9 mouse cellular contexts compared by ENCODE assay signal in the genomic region with DNA sequence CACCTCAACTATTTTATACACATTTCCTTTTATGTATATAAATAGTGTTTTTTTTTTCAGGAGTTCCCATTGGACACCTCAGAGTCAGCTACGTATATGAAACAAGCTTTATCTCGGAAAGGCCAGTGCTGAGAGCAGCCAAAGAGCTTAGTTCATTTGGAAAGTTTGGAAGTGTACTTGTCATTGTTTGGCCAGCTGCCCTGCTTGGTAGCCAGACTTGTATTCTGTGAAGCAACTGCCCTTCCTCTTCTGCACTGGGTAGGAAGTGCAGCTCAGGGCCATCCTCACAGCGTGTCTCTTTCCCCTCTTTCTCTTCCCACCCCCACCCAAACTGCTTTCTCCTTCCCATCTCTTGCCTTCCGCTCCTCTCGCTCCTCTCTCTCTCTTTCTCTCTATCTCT. TPM values are rescaled to one million over a fixed set of nuclear protein-coding genes. Genes with fewer than 3 reads are reported as not detected.
DNase-seq lines count a peak whose midpoint lies in the region; ATAC-seq and TF ChIP-seq lines count a peak whose summit lies in the region.
"Had no signal": no experiment of that assay in that cellular context is flagged by ENCODE, and none has a peak within 500 bp of the region (broad histone marks: within the 10 kb centered on the region; RNA-seq: fewer than 3 reads in every experiment).

No protein-coding gene starts in this region.

- H3K27me3 ChIP-seq in kidney, embryonic 16.5 days (ENCODE audit: insufficient read depth, low read length): no peaks in the 10 kb centered on the region
- no peaks in the 10 kb centered on the region for H3K27me3 ChIP-seq in myocyte (ENCODE audit: control insufficient read depth, insufficient read depth, insufficient read length)
- H3K27me3 ChIP-seq in forebrain, embryonic 13.5 days: no peaks in the 10 kb centered on the region
- H3K27me3 ChIP-seq: limb, embryonic 15.5 days had no signal

- no peak for TF ChIP-seq POLR2A in myocyte (IDR thresholded peaks at IDR 0.05; ENCODE audit: insufficient read length, low read depth)

- H3K4me3 ChIP-seq in kidney, embryonic 16.5 days (ENCODE audit: low read length): no peak overlapping the region
- H3K4me3 ChIP-seq in myocyte: no peak overlapping the region
- H3K4me3 ChIP-seq in forebrain, embryonic 13.5 days: no peak overlapping the region
- H3K4me3 ChIP-seq: limb, embryonic 15.5 days had no signal

- peak; percentile 60 for DNase-seq in kidney, adult 18-20 months
- DNase-seq in adrenal gland, adult 18-20 months (ENCODE audit: low spot score in 2 of 2): peak; percentile 69 to 74
- peak; percentile 31 to 36 for DNase-seq in layer of hippocampus, postnatal 36 days
- no peak for DNase-seq in embryo, embryonic 10.5 days (ENCODE audit: low spot score)

- H3K27ac ChIP-seq in kidney, embryonic 16.5 days (ENCODE audit: low read length): no peak overlapping the region
- no peak overlapping the region for H3K27ac ChIP-seq in forebrain, embryonic 13.5 days
- H3K27ac ChIP-seq: limb, embryonic 15.5 days had no signal

- 71% methylated on average over 5 of the region's 5 CpGs for WGBS in kidney, embryonic 16.5 days
- WGBS in forebrain, embryonic 13.5 days: 68% methylated on average over 5 of the region's 5 CpGs

- H3ac ChIP-seq in myocyte (ENCODE audit: control insufficient read depth, insufficient read length): no peak overlapping the region

- no peaks in the 10 kb centered on the region for H3K9me3 ChIP-seq in kidney, embryonic 16.5 days (ENCODE audit: low read length)
- H3K9me3 ChIP-seq in forebrain, embryonic 13.5 days (replicated peaks): no peaks in the 10 kb centered on the region
- H3K9me3 ChIP-seq: limb, embryonic 15.5 days had no signal

- peaks cover 88% of the 10 kb centered on the region for H3K79me2 ChIP-seq in myocyte (ENCODE audit: control insufficient read depth, insufficient read depth)

- H3K4me2 ChIP-seq in kidney, embryonic 16.5 days (replicated peaks; ENCODE audit: low read depth, low read length): no peak overlapping the region
- peak overlapping the region; percentile 84 for H3K4me2 ChIP-seq in myocyte (ENCODE audit: low read depth)
- no peak overlapping the region for H3K4me2 ChIP-seq in forebrain, embryonic 13.5 days
- H3K4me2 ChIP-seq: limb, embryonic 15.5 days had no signal

- peaks cover 28% of the 10 kb centered on the region; the same call in 1 of the 2 replicates for H3K4me1 ChIP-seq in kidney, embryonic 16.5 days (ENCODE audit: insufficient read depth, low read length)
- peaks cover 11% of the 10 kb centered on the region for H3K4me1 ChIP-seq in forebrain, embryonic 13.5 days

- no peak overlapping the region for H3K9ac ChIP-seq in kidney, embryonic 16.5 days (replicated peaks; ENCODE audit: low read length)
- H3K9ac ChIP-seq in forebrain, embryonic 13.5 days: no peak overlapping the region
- H3K9ac ChIP-seq: limb, embryonic 15.5 days had no signal

- ATAC-seq in kidney, embryonic 16.5 days (ENCODE audit: low FRiP score, low TSS enrichment): no peak
- ATAC-seq in granulocyte monocyte progenitor cell, adult 5-6 weeks (replicated peaks; ENCODE audit: poor library complexity, severe bottlenecking): peak; percentile 67
- ATAC-seq in forebrain, embryonic 13.5 days: no peak

- H3K36me3 ChIP-seq in kidney, embryonic 16.5 days (ENCODE audit: insufficient read depth, low read length): 0 out of 2 replicates have a peak, but pooled peaks cover 6% of the 10 kb centered on the region
- H3K36me3 ChIP-seq in myocyte (ENCODE audit: control insufficient read depth, insufficient read depth): no peaks in the 10 kb centered on the region
- H3K36me3 ChIP-seq in forebrain, embryonic 13.5 days (ENCODE audit: poor library complexity, severe bottlenecking): no peaks in the 10 kb centered on the region
- H3K36me3 ChIP-seq: limb, embryonic 15.5 days had no signal

TF ChIP-seq in myocyte, 11 proteins besides CTCF, POLR2A, EP300 and RAD21:
- TF ChIP-seq SRF (IDR thresholded peaks at IDR 0.05; ENCODE audit: control insufficient read depth, insufficient read length, low read depth) (no peak), REST (IDR thresholded peaks at IDR 0.05; ENCODE audit: insufficient read depth, insufficient read length) (no peak), USF1 (IDR thresholded peaks at IDR 0.05; ENCODE audit: low read depth) (no peak), TCF12 (IDR thresholded peaks at IDR 0.05; ENCODE audit: insufficient read depth, poor library complexity, severe bottlenecking) (no peak)

RNA-seq across cellular contexts. Expression of a gene that starts 5.1 kb away (rescaled TPM):
- polyA plus RNA-seq in kidney, embryonic 16.5 days (2015; fragmentation: Nextera tagmentation; extraction: Ambion mirVana): 77.1 and 88.9 TPM in 2 replicates
- total RNA-seq in adrenal gland, adult 18-20 months (2021): 100 to 1,000 TPM in 1 of 2 experiments, 10 to 100 TPM in 1; 92.2 to 113 TPM
- 17.0 and 33.3 TPM in 2 replicates for total RNA-seq in granulocyte monocyte progenitor cell, adult 5-6 weeks (2014; fragmentation: Nextera tagmentation)
- total RNA-seq in granulocyte monocyte progenitor cell, adult 5-6 weeks (2017): 16.4 and 23.8 TPM in 2 replicates
- 10 to 100 TPM; 58.6 to 60.5 TPM for total RNA-seq in layer of hippocampus, postnatal 36 days (2021)
- polyA plus RNA-seq in myocyte (2012; fragmentation: generic; extraction: Trizol): 26.2 TPM
- 24.0 and 24.9 TPM in 2 replicates for polyA plus RNA-seq in forebrain, embryonic 13.5 days (2015; fragmentation: Nextera tagmentation; extraction: Ambion mirVana)
